Mouse (Mus musculus): ENCODE results near the gene Dgkd.

DNA sequence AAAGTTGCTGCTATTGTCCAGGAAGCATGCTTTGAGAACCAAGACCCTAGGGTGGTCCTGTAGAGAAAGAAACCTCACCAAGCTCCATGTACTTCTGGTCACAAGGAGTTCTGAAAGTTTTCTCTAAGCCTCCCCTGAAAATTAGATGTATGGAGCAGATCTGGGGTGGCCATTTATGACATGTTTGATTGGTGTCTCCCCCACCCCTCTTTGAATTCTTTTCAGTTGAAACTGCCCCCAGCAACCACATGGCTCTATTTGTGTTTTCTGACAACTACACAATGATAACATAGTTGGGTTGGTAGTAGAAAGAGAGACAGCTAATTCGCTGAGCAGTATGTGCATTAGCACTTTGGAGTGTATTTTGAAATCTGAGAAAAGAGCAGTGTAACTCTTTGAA lies 2.4 kb downstream of the Dgkd start:
- TF ChIP-seq CTCF (IDR thresholded peaks at IDR 0.05; ENCODE audit: control insufficient read depth, insufficient read depth, low read length) (no peak), POLR2A (IDR thresholded peaks at IDR 0.05; ENCODE audit: borderline replicate concordance, control insufficient read depth, low read depth, low read length) (no peak)

Data from bone marrow, adult 2 months (tissue).